Mouse (Mus musculus): ENCODE measurements around the gene Ifitm10. TPM values are rescaled to one million over a fixed set of nuclear protein-coding genes. Genes with fewer than 3 reads are reported as not detected.

Gene Ifitm10
- polyA plus RNA-seq, 1 experiment from 2014 or later, result 1.8 TPM

DNA sequence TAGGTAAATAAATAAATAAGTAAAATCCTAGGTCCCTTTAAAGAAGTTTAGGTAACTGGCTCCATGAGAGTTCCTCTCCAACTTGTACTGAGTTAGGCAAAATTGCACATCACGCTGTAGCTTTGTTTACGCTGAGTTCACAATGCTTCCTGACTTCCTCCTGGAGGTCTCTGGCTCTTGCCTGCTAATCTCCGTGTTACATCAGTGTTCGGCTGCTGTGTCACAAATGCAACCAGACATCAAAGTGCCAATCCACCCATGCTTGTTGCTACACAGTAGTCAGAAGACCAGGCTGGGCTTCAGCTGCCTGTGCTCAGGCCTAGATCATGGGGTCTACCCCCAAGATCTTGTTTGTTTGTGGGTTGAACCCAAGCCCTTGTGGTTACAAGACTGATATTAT, 30.0 kb upstream of the Ifitm10 start:
- H3K9me3 ChIP-seq (replicated peaks), result no peaks in the 10 kb centered on the region
- no peak for DNase-seq
- WGBS (ENCODE audit: insufficient replicate concordance), result 30% methylated on average over 4 of the region's 4 CpGs

DNA sequence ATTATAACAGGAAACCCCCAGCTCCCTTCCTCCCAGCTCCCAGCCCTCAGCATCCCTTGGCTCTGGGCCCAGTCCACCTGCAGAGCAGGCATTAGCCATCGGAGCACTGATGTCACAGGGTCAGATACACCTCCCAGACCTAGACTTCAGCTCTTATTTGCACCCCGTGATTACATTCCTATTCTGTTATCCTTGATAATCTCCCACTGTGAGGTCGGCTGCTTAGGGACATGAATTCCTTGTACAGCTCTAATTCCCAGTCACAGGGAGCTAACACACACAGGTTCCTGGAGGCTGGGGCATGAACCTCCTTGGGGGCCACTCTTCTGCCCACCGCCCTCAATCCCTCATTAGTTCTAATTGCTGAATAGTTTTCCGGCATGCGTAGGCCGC, 27.2 kb upstream of the Ifitm10 start:
- Histone ChIP-seq H3K4me2 (no peak overlapping the region), H3K9me3 (replicated peaks) (no peaks in the 10 kb centered on the region), H3K4me3 (replicated peaks) (no peak overlapping the region), H3K27ac (no peak overlapping the region; the same call in 1 of the 2 replicates), H3K4me1 (replicated peaks) (peaks cover 56% of the 10 kb centered on the region), H3K9ac (no peak overlapping the region), H3K27me3 (no peaks in the 10 kb centered on the region), H3K36me3 (no peaks in the 10 kb centered on the region)
- WGBS (ENCODE audit: insufficient replicate concordance), result 74% methylated on average over 7 of the region's 7 CpGs
- ATAC-seq (ENCODE audit: low read depth), result no peak
- no peak for DNase-seq

More for the DNA sequence above, 30.0 kb upstream of the Ifitm10 start:
- Histone ChIP-seq H3K36me3 (no peaks in the 10 kb centered on the region), H3K9ac (no peak overlapping the region), H3K27ac (no peak overlapping the region), H3K4me3 (replicated peaks) (no peak overlapping the region), H3K27me3 (no peaks in the 10 kb centered on the region), H3K4me2 (no peak overlapping the region), H3K4me1 (replicated peaks) (peaks cover 29% of the 10 kb centered on the region)
- no peak for ATAC-seq (ENCODE audit: low read depth)

DNA sequence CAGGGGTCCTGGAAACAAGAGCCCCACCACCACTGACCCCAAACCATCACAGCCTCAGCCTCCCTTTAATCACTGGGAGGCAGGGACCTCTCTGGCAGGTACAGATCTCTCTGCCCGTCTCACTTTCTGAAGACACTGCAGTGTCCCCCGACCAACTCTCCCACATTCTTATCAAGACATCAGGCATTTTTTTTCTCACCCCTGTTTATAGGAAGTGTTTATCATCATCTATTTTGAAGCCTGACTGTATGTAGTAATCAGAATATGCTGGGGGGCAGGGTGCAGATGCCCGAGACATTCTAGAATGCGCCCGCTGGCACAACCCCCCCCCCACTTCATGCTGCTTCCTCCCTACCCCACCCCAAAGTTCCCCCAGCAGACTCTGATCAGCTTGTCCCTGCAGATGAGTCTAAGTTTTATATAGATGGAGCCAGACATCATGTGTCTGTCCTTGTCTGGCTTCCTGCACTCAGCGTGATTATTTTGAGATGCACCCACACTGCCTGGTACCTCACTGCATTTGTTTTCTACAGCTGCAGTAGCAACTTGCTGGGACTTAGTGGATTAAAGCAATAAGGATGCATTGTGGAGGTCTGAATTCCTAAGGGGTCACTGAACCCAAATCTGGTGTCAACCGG, 26.7 kb upstream of the Ifitm10 start:
- H3K9ac ChIP-seq, result no peak overlapping the region
- ATAC-seq (ENCODE audit: low read depth) (no peak), DNase-seq (no peak)
- no peaks in the 10 kb centered on the region for H3K36me3 ChIP-seq
- no peaks in the 10 kb centered on the region for H3K9me3 ChIP-seq (replicated peaks)
- H3K4me3 ChIP-seq (replicated peaks), result no peak overlapping the region
- no peaks in the 10 kb centered on the region for H3K27me3 ChIP-seq
- H3K4me1 ChIP-seq (replicated peaks), result peaks cover 62% of the 10 kb centered on the region
- no peak overlapping the region for H3K4me2 ChIP-seq
- no peak overlapping the region; the same call in 1 of the 2 replicates for H3K27ac ChIP-seq
- 56% methylated on average over 7 of the region's 7 CpGs for WGBS (ENCODE audit: insufficient replicate concordance)

DNA sequence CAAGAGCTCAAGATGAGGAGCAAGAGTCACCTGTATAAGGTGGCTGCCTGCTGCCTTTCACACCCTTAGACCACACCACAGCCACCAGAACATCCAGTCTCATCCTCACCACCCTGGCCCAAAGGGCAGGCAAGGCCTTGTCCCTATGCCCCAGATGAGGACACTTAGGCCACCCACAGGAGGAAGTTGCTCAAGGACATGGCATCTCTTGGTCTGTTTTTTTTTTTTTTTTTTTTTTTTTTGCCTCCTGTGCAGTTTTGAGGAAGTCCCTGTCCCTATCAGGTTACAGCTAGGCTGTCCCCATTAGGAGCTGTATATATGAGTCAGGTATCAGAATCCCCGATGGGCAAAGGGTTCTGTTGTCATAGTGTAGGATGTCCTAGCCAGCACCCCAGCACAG, 25.7 kb upstream of the Ifitm10 start:
- Histone ChIP-seq H3K36me3 (no peaks in the 10 kb centered on the region), H3K4me2 (no peak overlapping the region), H3K4me1 (replicated peaks) (peaks cover 71% of the 10 kb centered on the region), H3K9ac (no peak overlapping the region), H3K27ac (peak overlapping the region; percentile 90), H3K27me3 (no peaks in the 10 kb centered on the region), H3K9me3 (replicated peaks) (no peaks in the 10 kb centered on the region), H3K4me3 (replicated peaks) (no peak overlapping the region)
- ATAC-seq (ENCODE audit: low read depth), result no peak
- WGBS (ENCODE audit: insufficient replicate concordance), result 10% methylated on average over 1 of the region's 1 CpGs
- DNase-seq, result no peak

DNA sequence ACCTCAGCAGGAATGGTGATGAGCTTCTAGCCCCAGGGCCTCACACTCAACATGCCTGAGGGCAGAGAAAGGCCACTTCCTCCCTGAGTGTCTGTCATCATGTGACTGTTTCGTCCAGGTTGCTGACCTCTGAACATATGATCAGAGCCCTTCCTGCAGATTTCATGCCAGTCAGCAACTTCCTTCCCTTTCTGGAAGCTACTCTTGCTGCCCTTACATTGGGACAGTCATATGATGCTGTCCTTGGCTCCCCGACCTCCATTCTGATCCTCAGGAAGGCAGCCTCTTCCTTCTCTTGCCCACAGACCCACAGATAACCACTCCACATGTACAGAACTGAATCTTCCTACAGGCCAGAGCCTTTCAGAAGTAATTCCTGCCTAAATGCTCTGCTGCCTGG, 24.5 kb upstream of the Ifitm10 start:
- Histone ChIP-seq H3K4me2 (no peak overlapping the region), H3K4me3 (replicated peaks) (no peak overlapping the region), H3K4me1 (replicated peaks) (peaks cover 75% of the 10 kb centered on the region), H3K9ac (no peak overlapping the region), H3K9me3 (replicated peaks) (no peaks in the 10 kb centered on the region), H3K27ac (peak overlapping the region; percentile 90), H3K27me3 (no peaks in the 10 kb centered on the region), H3K36me3 (no peaks in the 10 kb centered on the region)
- ATAC-seq (ENCODE audit: low read depth) (no peak), DNase-seq (no peak)
- 20% methylated on average over 2 of the region's 2 CpGs for WGBS (ENCODE audit: insufficient replicate concordance)

DNA sequence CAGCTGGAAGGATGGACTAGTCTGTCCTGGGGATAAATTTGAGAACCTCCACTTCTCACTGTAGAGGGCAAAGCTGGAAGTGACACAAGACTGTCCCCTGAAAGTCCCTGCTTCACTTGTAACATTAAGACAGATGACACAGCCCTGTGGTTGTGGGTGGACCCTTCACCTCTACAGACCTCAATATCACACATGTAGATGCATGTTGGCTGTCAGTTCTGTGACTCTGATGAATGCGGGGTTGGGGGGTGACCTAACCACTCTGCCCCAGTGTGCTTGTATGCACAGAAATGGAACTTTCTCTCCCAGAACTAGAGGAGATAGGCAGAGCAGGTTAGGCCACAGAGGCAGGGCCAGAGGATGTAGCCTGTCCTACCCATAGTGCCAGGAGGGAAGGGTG, 23.1 kb upstream of the Ifitm10 start:
- H3K36me3 ChIP-seq, result no peaks in the 10 kb centered on the region
- peak overlapping the region; percentile 90 for H3K27ac ChIP-seq
- H3K9ac ChIP-seq, result peak overlapping the region; percentile 23; the same call in 1 of the 2 replicates
- no peak overlapping the region for H3K4me2 ChIP-seq
- no peak overlapping the region for H3K4me3 ChIP-seq (replicated peaks)
- 79% methylated on average over 1 of the region's 1 CpGs for WGBS (ENCODE audit: insufficient replicate concordance)
- H3K4me1 ChIP-seq (replicated peaks), result peaks cover 87% of the 10 kb centered on the region
- DNase-seq (no peak), ATAC-seq (ENCODE audit: low read depth) (no peak)
- no peaks in the 10 kb centered on the region for H3K27me3 ChIP-seq
- H3K9me3 ChIP-seq (replicated peaks), result no peaks in the 10 kb centered on the region

DNA sequence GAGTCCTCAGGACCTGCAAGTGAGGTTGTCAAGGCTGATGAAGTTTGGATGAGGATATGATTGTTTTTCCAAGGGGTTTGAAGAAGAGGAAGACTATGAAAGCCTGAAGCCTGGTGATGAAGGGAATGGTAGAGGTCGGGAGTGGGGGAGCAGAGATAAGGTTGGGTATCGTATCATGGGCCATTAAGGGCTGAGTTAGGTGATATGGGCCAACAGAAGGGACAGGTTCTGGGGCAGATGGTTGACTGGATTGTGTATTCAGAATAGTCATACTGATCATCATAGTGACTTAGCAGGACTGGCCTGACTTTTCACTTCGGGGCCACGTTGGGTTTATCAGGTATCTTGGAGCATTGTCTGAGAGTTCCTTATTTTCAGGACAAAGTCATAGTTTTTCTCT, 21.9 kb upstream of the Ifitm10 start:
- 24% methylated on average over 4 of the region's 4 CpGs for WGBS (ENCODE audit: insufficient replicate concordance)
- Histone ChIP-seq H3K27ac (peak overlapping the region; percentile 90), H3K4me2 (no peak overlapping the region), H3K4me3 (replicated peaks) (no peak overlapping the region), H3K9me3 (replicated peaks) (no peaks in the 10 kb centered on the region), H3K36me3 (no peaks in the 10 kb centered on the region), H3K27me3 (no peaks in the 10 kb centered on the region), H3K9ac (no peak overlapping the region), H3K4me1 (replicated peaks) (peaks cover 97% of the 10 kb centered on the region)
- ATAC-seq (ENCODE audit: low read depth) (peak; percentile 27), DNase-seq (no peak)

DNA sequence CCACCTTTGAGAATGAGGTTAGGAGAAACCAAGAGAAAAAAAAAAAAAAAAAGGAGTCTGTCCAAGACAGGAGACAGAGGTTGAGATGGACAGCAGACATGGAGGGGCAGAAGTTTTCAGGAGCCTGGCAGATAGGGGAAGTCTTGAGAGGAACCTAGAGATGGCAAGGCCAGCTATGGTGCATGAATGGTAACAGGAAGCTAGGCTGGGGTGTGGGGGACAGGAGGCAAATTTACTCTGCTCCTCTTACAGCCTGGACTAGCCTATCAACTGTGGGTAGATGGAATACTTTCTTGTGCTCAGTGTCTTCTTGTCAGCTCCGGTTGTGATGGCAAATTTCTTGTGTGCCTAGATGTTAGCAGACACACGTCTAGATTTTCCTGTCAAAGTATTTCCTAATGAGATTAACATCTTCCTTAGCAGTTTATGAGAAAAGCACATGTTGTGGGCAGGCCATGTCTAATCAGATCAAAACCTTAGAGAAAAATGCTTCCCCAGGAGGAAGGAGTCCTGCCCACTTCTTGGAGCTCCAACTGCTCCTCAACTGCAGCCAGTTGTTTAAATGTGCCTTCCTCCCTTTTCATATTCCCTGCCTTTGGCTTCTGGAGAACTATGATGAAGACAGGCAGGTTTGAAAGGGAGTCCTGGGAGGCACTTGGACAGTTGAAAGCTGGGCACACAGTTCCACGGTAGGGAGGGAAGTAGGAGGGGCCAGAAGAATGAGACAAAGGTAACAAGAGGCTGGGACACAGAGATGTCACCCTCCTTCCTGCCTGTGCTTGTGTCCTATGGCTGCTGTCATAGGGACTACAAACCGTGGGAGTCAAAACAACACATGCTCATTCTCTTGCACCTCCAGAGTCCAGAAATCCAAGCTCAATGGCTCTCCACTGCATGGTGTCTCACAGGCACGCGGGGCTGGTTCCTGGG, 21.0 kb upstream of the Ifitm10 start:
- ATAC-seq (ENCODE audit: low read depth) (no peak), DNase-seq (no peak)
- peaks cover 88% of the 10 kb centered on the region for H3K4me1 ChIP-seq (replicated peaks)
- H3K27me3 ChIP-seq, result no peaks in the 10 kb centered on the region
- H3K4me3 ChIP-seq (replicated peaks), result no peak overlapping the region
- no peaks in the 10 kb centered on the region for H3K9me3 ChIP-seq (replicated peaks)
- H3K9ac ChIP-seq, result 0 out of 2 replicates have a peak overlapping the region, but pooled peaks have one; percentile 18
- H3K36me3 ChIP-seq, result no peaks in the 10 kb centered on the region
- H3K27ac ChIP-seq, result peak overlapping the region; percentile 90
- 45% methylated on average over 6 of the region's 6 CpGs for WGBS (ENCODE audit: insufficient replicate concordance)
- no peak overlapping the region for H3K4me2 ChIP-seq

DNA sequence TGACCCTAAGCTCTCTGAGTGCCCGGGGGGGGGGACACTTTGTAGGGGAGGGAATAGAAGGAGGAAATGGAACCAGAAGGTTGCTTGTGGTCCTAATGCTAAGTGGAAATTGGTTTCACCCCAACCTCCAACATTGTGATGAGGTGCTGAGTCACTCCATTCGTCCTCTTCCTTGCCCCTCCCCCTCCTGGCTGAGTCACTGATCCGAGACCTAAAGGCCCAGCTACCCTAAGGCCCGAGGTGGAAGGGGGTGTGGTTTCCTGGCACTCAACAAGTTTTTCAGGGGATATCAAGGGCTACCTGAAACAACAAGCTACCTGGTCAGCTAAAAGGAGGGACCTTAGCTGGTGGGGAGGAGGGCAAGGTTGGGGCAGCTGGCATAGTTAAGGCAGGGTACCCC, 19.6 kb upstream of the Ifitm10 start:
- H3K9me3 ChIP-seq (replicated peaks), result no peaks in the 10 kb centered on the region
- DNase-seq (peak; percentile 87), ATAC-seq (ENCODE audit: low read depth) (peak; percentile 83)
- H3K27ac ChIP-seq, result peak overlapping the region; percentile 90
- H3K27me3 ChIP-seq, result no peaks in the 10 kb centered on the region
- H3K4me2 ChIP-seq, result peak overlapping the region; percentile 48
- no peaks in the 10 kb centered on the region for H3K36me3 ChIP-seq
- WGBS (ENCODE audit: insufficient replicate concordance), result 13% methylated on average over 4 of the region's 4 CpGs
- H3K9ac ChIP-seq, result peak overlapping the region; percentile 46; the same call in 1 of the 2 replicates
- H3K4me3 ChIP-seq (replicated peaks), result no peak overlapping the region
- H3K4me1 ChIP-seq (replicated peaks), result peaks cover 85% of the 10 kb centered on the region

DNA sequence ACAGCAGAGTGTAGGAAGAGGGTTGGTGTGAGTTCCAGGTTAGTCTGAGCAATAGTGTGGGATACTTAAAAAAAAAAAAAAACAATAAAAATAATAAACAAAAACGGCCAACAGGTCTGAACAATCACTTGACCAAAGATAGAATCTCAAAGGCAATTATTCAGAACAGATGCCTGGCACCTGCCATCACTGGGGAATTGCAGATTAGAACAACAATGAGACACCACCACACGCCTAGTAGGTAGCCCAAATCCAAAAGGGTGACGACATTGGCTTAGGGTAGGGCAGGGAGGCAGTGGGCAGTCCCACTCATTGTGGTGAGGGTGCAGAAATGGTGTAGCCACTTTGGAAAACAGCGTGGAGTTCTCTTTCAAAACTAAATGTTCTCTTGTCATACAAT, 18.1 kb upstream of the Ifitm10 start:
- WGBS (ENCODE audit: insufficient replicate concordance), result 60% methylated on average over 4 of the region's 4 CpGs
- Histone ChIP-seq H3K36me3 (no peaks in the 10 kb centered on the region), H3K4me1 (replicated peaks) (peaks cover 77% of the 10 kb centered on the region), H3K4me3 (replicated peaks) (no peak overlapping the region), H3K9ac (no peak overlapping the region), H3K9me3 (replicated peaks) (no peaks in the 10 kb centered on the region), H3K4me2 (no peak overlapping the region), H3K27me3 (no peaks in the 10 kb centered on the region), H3K27ac (peak overlapping the region; percentile 90; the same call in 1 of the 2 replicates)
- no peak for DNase-seq
- no peak for ATAC-seq (ENCODE audit: low read depth)

DNA sequence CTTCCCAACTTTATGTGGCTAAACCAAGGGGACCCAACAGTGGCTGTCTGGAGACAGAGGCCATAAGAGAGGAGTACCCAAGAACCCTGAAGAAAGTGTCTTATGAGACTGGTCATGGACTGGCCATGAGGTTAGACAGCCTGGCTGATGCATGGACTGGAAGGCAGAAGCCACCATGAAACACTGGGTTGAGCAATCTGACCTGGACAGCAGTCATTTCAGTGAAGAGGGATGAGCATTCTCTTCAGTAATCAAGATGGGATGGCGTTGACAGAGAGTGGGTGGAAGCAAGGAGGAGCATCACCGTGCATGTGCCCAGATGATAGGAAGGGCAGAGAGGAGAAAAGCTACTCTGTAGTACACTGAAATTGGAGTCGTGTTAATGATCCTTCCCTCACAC, 17.6 kb upstream of the Ifitm10 start:
- no peak overlapping the region for H3K4me2 ChIP-seq
- H3K9me3 ChIP-seq (replicated peaks), result no peaks in the 10 kb centered on the region
- H3K4me1 ChIP-seq (replicated peaks), result peaks cover 78% of the 10 kb centered on the region
- peak overlapping the region; percentile 90 for H3K27ac ChIP-seq
- 59% methylated on average over 3 of the region's 3 CpGs for WGBS (ENCODE audit: insufficient replicate concordance)
- no peak overlapping the region for H3K4me3 ChIP-seq (replicated peaks)
- DNase-seq (no peak), ATAC-seq (ENCODE audit: low read depth) (no peak)
- no peak overlapping the region for H3K9ac ChIP-seq
- peaks cover 2% of the 10 kb centered on the region for H3K36me3 ChIP-seq
- no peaks in the 10 kb centered on the region for H3K27me3 ChIP-seq
